Comparison of ENCODE assay signal across 8 mouse cellular contexts in the genomic region with DNA sequence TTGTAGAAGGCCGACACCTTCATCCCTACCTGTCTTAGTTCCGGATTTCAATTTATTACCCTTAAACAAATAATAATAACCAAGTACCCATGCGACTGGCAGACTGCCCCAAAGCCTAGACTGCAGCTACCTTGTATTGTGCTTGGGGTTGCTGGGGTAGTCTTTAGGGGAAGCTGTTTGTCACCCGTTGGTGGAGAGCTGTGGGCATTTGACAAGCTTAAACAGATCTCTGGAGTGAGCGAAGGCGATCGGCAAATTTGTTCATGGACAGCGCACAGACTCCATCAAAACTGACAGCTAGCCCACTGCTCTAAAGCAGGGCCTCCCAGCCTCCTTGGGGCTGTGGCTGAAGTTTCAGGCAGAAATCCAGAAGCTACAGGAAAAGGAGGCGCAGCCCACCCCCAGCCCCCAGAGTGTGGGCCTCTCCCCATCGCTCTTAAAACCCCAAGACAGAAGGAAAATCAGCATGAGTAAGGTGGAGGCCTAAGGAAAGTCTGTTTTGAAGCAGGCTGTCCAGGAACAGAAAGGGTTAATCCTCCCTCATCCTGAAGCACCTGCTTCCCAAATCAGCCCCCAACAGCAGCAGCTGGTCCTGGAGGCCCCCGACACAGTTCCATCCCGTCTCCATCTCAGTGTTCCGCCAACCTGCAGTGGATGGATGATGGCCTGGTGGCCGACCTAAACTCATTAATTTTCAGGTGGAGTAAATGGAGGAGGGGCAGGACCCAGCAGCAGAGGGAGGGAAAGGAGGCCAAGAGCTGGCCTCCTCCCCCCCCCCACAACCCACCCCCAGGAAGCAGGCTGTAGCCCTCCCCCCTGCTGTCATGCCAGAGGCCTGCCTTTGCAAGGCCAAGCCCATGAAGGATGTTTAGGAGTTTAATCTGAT.
DNase-seq lines count a peak whose midpoint lies in the region; ATAC-seq and TF ChIP-seq lines count a peak whose summit lies in the region.
"Had no signal": no experiment of that assay in that cellular context is flagged by ENCODE, and none has a peak within 500 bp of the region (broad histone marks: within the 10 kb centered on the region; RNA-seq: fewer than 3 reads in every experiment).

No protein-coding gene starts in this region.

- WGBS in stomach, embryonic 15.5 days, result 17% methylated on average over 14 of the region's 14 CpGs
- 27% methylated on average over 14 of the region's 14 CpGs for WGBS in stomach, postnatal 0 days
- WGBS in embryonic facial prominence, embryonic 13.5 days, result 8% methylated on average over 14 of the region's 14 CpGs
- WGBS in limb, embryonic 10.5 days, result 5% methylated on average over 14 of the region's 14 CpGs
- WGBS in liver, embryonic 12.5 days (ENCODE audit: insufficient replicate concordance), result 21% methylated on average over 14 of the region's 14 CpGs

- TF ChIP-seq CTCF in stomach, postnatal 0 days (IDR thresholded peaks at IDR 0.05; ENCODE audit: low read depth), result no peak

- no peak for TF ChIP-seq EP300 in stomach, postnatal 0 days (optimal IDR thresholded peaks at IDR 0.05)

- H3K4me3 ChIP-seq in stomach, embryonic 15.5 days (replicated peaks), result no peak overlapping the region; the same call in 1 of the 2 replicates
- H3K4me3 ChIP-seq in stomach, postnatal 0 days (ENCODE audit: low read depth, low read length), result no peak overlapping the region
- peak overlapping the region; percentile 38; the same call in 1 of the 2 replicates for H3K4me3 ChIP-seq in embryonic facial prominence, embryonic 13.5 days
- no peak overlapping the region; the same call in 1 of the 2 replicates for H3K4me3 ChIP-seq in limb, embryonic 10.5 days
- H3K4me3 ChIP-seq in liver, embryonic 12.5 days, result no peak overlapping the region

- H3K27me3 ChIP-seq in stomach, embryonic 15.5 days (replicated peaks), result peaks cover 69% of the 10 kb centered on the region
- peaks cover 6% of the 10 kb centered on the region; the same call in 1 of the 2 replicates for H3K27me3 ChIP-seq in stomach, postnatal 0 days (ENCODE audit: control insufficient read depth, insufficient read depth, low read length)
- peaks cover 95% of the 10 kb centered on the region for H3K27me3 ChIP-seq in embryonic facial prominence, embryonic 13.5 days
- H3K27me3 ChIP-seq in limb, embryonic 10.5 days (ENCODE audit: low read depth, poor library complexity, severe bottlenecking), result peaks cover 100% of the 10 kb centered on the region
- peaks cover 98% of the 10 kb centered on the region for H3K27me3 ChIP-seq in liver, embryonic 12.5 days (replicated peaks)

- no peak for DNase-seq in stomach, postnatal 0 days (ENCODE audit: low spot score)
- DNase-seq in limb, embryonic 10.5 days (ENCODE audit: low spot score), result peak; percentile 39
- DNase-seq in ovary, postnatal 10 days (ENCODE audit: low spot score), result no peak
- DNase-seq in frontal cortex, adult 2 months (ENCODE audit: extremely low spot score in 1 of 2, low spot score in 1 of 2), result no peak
- DNase-seq: kidney, adult 11 months had no signal

- no peak for ATAC-seq in stomach, embryonic 15.5 days (ENCODE audit: insufficient read depth, low FRiP score, low read depth)
- ATAC-seq in stomach, postnatal 0 days (ENCODE audit: low FRiP score, low TSS enrichment), result no peak
- no peak for ATAC-seq in embryonic facial prominence, embryonic 13.5 days (ENCODE audit: insufficient number of reproducible peaks, insufficient read depth, low FRiP score, low TSS enrichment, low read depth)
- no peak for ATAC-seq in liver, embryonic 12.5 days

- H3K4me1 ChIP-seq in stomach, embryonic 15.5 days, result peaks cover 26% of the 10 kb centered on the region
- H3K4me1 ChIP-seq in stomach, postnatal 0 days (replicated peaks; ENCODE audit: control insufficient read depth, insufficient read depth), result no peaks in the 10 kb centered on the region
- peaks cover 26% of the 10 kb centered on the region for H3K4me1 ChIP-seq in embryonic facial prominence, embryonic 13.5 days
- H3K4me1 ChIP-seq in limb, embryonic 10.5 days, result peaks cover 48% of the 10 kb centered on the region
- H3K4me1 ChIP-seq in liver, embryonic 12.5 days, result peaks cover 12% of the 10 kb centered on the region

- no peak overlapping the region for H3K9ac ChIP-seq in stomach, embryonic 15.5 days
- H3K9ac ChIP-seq in stomach, postnatal 0 days (ENCODE audit: low read length), result no peak overlapping the region
- no peak overlapping the region for H3K9ac ChIP-seq in embryonic facial prominence, embryonic 13.5 days
- no peak overlapping the region for H3K9ac ChIP-seq in liver, embryonic 12.5 days

- no peaks in the 10 kb centered on the region for H3K9me3 ChIP-seq in stomach, embryonic 15.5 days
- no peaks in the 10 kb centered on the region for H3K9me3 ChIP-seq in stomach, postnatal 0 days (ENCODE audit: control insufficient read depth, low read length)
- no peaks in the 10 kb centered on the region for H3K9me3 ChIP-seq in embryonic facial prominence, embryonic 13.5 days
- no peaks in the 10 kb centered on the region for H3K9me3 ChIP-seq in limb, embryonic 10.5 days (replicated peaks)
- no peaks in the 10 kb centered on the region for H3K9me3 ChIP-seq in liver, embryonic 12.5 days (replicated peaks)

- H3K27ac ChIP-seq in stomach, embryonic 15.5 days, result no peak overlapping the region
- H3K27ac ChIP-seq in stomach, postnatal 0 days (replicated peaks), result no peak overlapping the region
- no peak overlapping the region for H3K27ac ChIP-seq in embryonic facial prominence, embryonic 13.5 days
- no peak overlapping the region for H3K27ac ChIP-seq in limb, embryonic 10.5 days
- no peak overlapping the region for H3K27ac ChIP-seq in liver, embryonic 12.5 days

- no peaks in the 10 kb centered on the region for H3K36me3 ChIP-seq in stomach, embryonic 15.5 days
- H3K36me3 ChIP-seq in stomach, postnatal 0 days (ENCODE audit: control insufficient read depth, insufficient read depth, low read length), result no peaks in the 10 kb centered on the region
- no peaks in the 10 kb centered on the region for H3K36me3 ChIP-seq in embryonic facial prominence, embryonic 13.5 days
- no peaks in the 10 kb centered on the region for H3K36me3 ChIP-seq in limb, embryonic 10.5 days
- H3K36me3 ChIP-seq in liver, embryonic 12.5 days, result no peaks in the 10 kb centered on the region

- 0 out of 2 replicates have a peak overlapping the region, but pooled peaks have one; percentile 21 for H3K4me2 ChIP-seq in stomach, embryonic 15.5 days
- no peak overlapping the region for H3K4me2 ChIP-seq in stomach, postnatal 0 days (replicated peaks; ENCODE audit: low read depth)
- no peak overlapping the region; the same call in 1 of the 2 replicates for H3K4me2 ChIP-seq in embryonic facial prominence, embryonic 13.5 days
- no peak overlapping the region for H3K4me2 ChIP-seq in liver, embryonic 12.5 days
